Mouse (Mus musculus): ENCODE data around the gene Taf6l. TPM values are rescaled to one million over a fixed set of nuclear protein-coding genes. Genes with fewer than 3 reads are reported as not detected.
"Not testable (repeated sequence)": the region's sequence is repeated elsewhere in the genome, so short reads cannot be mapped to it uniquely, and the experiment has no call there.

The Taf6l gene
- total RNA-seq, 2 experiments from 2014 or later, result 8.5 to 12.0 TPM

DNA sequence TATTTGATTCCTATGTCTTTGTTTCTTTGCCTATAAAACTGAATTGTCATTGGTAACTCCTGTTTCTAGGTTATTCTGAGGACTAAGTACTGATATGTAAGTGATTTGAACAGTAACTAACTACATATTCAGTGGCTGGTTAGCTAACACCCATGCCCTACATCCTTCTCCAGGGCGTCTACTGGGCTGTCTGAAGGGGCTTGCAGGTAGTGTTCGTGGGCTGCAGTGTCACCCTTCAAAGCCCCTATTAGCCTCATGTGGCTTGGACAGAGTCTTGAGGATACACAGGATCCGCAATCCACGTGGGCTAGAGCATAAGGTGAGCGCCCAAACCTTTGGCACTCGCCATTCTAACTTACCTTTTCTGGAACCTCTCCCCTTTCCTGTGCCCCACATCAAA lies 46.6 kb downstream of the Taf6l start:
- no peak for DNase-seq

DNA sequence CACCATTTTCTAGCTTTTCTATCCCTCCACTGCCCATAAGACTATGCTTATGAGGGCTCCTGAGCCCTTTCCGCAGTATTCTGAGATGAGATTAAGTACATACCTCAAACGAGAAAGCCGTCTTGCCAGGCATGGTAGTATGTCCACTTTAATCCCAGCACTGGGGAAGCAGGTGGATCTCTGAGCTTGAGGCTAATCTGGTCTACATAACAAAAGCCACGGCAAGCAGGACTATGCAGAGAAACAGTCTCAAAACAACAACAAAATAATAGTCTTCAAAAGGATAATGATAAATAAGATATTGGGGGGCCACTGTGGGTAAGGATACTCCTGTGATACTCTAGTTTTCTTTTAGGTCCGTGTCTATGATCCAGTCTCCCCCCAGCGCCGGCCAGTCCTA lies 47.3 kb downstream of the Taf6l start:
- no peak for DNase-seq

GRCm38 (mm10) chr19:8736160-8736467 lies 50.1 kb downstream of the Taf6l start:
- no peak for DNase-seq

DNA sequence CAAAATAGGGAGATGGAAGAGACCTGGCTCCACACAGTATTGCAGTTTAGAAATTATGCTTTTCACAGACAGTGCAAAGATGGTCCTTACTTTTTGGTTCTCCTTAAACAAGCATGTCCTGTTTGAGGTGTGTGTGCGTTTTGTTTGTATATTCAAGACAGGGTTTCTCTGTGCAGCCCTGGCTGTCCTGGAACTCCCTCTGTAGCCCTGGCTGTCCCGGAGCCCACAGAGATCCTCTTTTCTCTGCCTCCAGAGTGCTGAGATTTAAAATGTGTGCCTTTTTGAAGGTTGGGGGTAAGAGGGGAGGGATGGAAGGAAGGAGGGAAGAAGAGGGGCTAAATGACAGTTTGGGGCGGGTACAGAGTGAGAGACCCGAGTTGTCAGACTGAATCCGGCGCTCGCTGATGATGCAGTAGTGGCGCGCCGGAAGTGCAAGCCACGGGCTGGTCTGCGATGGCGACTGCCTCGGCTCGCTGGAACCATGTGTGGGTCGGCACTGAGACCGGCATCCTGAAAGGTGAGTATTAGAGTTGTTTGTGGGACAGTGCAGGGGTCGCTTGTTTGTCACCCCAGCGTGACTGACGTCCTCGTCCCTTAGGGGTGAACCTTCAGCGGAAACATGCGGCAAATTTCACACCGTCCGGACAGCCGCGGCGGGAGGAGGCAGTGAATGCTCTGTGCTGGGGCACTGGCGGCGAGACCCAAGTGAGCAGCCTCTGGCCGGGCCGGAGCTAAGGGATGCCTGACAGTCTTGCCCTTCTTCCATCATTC lies 50.6 kb downstream of the Taf6l start, which contains the start of gene Wdr74:
Gene Wdr74 (plus strand): TSS at position 439 of the 771 bp plus-strand sequence.
- DNase-seq, result peak; percentile 93

- DNase-seq, result no peak
These were observed 51.9 kb downstream of the Taf6l start for GRCm38 (mm10) chr19:8734334-8734733.

DNA sequence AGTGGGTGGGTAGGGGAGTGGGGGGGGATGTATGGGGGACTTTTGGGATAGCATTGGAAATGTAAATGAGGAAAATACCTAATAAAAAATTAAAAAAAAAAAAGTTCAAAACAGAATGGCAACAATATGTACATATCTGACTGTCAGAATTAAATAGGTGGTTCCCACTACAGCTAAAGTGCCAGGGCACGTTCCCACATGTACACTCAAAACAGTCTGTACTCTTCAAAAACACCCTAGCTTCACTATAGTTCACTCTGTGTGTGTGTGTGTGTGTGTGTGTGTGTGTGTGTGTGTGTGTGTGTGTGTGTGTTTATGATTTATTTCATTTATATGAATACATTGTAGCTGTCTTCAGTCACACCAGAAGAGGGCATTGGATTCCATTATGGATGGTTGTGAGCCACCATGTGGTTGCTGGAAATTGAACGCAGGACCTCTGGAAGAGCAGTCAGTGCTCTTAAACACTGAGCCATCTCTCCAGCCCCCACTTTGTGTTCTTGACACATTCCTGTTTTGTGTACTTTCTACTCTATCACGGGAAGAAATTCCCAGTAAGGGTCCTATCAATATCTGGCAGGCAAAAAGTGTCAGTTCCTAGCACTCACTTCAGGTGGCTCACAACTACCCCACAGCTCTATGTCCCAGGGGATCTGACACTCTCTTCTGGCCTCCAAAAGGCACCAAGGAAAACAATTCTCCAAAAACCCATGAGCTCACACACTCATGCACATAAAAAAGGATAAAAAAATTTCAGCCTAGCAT lies 57.7 kb downstream of the Taf6l start:
- not testable (repeated sequence) for DNase-seq

DNA sequence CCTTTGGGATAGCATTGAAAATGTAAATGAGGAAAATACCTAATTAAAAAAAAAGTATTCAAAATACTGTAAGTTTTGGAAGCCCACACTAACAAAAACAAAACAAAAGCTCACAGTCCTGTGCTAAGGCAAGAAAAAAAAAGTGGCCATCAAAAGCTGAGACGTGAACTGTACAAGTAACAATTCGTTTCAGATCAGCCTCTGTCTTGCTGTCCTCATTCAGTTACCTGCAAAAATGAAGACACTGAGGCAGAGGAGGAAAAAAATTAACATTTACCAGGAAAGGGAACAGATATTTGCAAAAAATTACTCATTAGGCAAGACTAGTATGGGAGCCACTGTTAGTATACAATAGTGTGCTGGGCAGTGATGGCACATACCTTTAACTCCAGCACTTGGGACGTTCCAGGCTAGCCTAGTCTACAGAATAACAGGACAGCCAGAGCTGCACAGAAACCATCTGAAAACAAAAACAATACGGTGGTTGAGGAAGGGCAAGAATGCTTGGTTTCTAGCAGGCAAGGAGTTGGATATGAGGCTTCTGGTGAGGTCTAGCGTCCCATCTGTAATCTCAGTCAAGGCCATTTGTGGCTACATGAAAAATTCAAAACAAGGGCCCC lies 58.6 kb downstream of the Taf6l start:
- no peak for DNase-seq

- no peak for DNase-seq
These were observed 59.4 kb downstream of the Taf6l start for GRCm38 (mm10) chr19:8726609-8727390.

GRCm38 (mm10) chr19:8725081-8725613 lies 61.1 kb downstream of the Taf6l start:
- no peak for DNase-seq

Small RNA genes lying within 50 kb of the gene (microRNA-seq; reads per million reads assigned to microRNA genes)
- gene Mir6992, result 0.25 to 0.64 reads per million in 2 experiments

Other genes starting within 250 kb of the Taf6l start
- gene Slc22a8, start 195.2 kb downstream of the Taf6l start, total RNA-seq (2021), result under 1 TPM in 1 of 2 experiments, not detected in 1; 0.07 TPM
- gene Slc22a6, start 168.4 kb downstream of the Taf6l start, total RNA-seq (2021), result not detected
- under 1 TPM; 0.11 to 0.16 TPM for gene Chrm1, start 122.6 kb downstream of the Taf6l start, total RNA-seq (2021)
- 10 to 100 TPM; 29.4 to 36.7 TPM for gene Slc3a2, start 63.0 kb downstream of the Taf6l start, total RNA-seq (2021)
- gene Wdr74, start 50.6 kb downstream of the Taf6l start, total RNA-seq (2021), result 10 to 100 TPM; 26.5 to 27.4 TPM
- gene 1700092M07Rik, start 45.7 kb downstream of the Taf6l start, total RNA-seq (2021), result under 1 TPM in 1 of 2 experiments, not detected in 1; 0.65 TPM
- 10 to 100 TPM; 35.6 to 46.3 TPM for gene Stx5a, start 45.0 kb downstream of the Taf6l start, total RNA-seq (2021)
- 10 to 100 TPM; 40.8 to 61.8 TPM for gene Nxf1, start 29.3 kb downstream of the Taf6l start, total RNA-seq (2021)
- 10 to 100 TPM; 81.9 to 82.5 TPM for gene Tmem223, start 15.4 kb downstream of the Taf6l start, total RNA-seq (2021)
- gene Tmem179b, start 11.9 kb downstream of the Taf6l start, total RNA-seq (2021), result 10 to 100 TPM; 13.6 to 14.1 TPM
- 10 to 100 TPM; 40.9 to 45.1 TPM for gene Polr2g, start 12.2 kb upstream of the Taf6l start, total RNA-seq (2021)
- gene Zbtb3, start 16.1 kb upstream of the Taf6l start, total RNA-seq (2021), result 1 to 10 TPM; 1.0 to 1.4 TPM
- 10 to 100 TPM; 11.8 to 15.7 TPM for gene Ttc9c, start 32.9 kb upstream of the Taf6l start, total RNA-seq (2021)
- gene Hnrnpul2, start 33.6 kb upstream of the Taf6l start, total RNA-seq (2021), result 10 to 100 TPM; 42.2 to 47.8 TPM
- not detected for gene AC129217.1, start 43.4 kb upstream of the Taf6l start, total RNA-seq (2021)
- gene Bscl2, start 51.0 kb upstream of the Taf6l start, total RNA-seq (2021), result 10 to 100 TPM; 16.8 to 19.5 TPM
- gene Gng3, start 52.8 kb upstream of the Taf6l start, total RNA-seq (2021), result under 1 TPM; 0.66 to 0.77 TPM
- 10 to 100 TPM; 11.5 to 14.0 TPM for gene Lrrn4cl, start 64.4 kb upstream of the Taf6l start, total RNA-seq (2021)
- gene Ubxn1, start 85.1 kb upstream of the Taf6l start, total RNA-seq (2021), result 100 to 1,000 TPM; 169 to 172 TPM
- 10 to 100 TPM; 55.2 to 58.1 TPM for gene Uqcc3, start 94.5 kb upstream of the Taf6l start, total RNA-seq (2021)
- 10 to 100 TPM in 1 of 2 experiments, 1 to 10 TPM in 1; 7.2 to 11.8 TPM for gene Lbhd1, start 97.3 kb upstream of the Taf6l start, total RNA-seq (2021)
- not detected for gene Gm49403, start 97.5 kb upstream of the Taf6l start, total RNA-seq (2021)
- 10 to 100 TPM; 25.6 to 29.6 TPM for gene 1810009A15Rik, start 102.4 kb upstream of the Taf6l start, total RNA-seq (2021)
- gene Gm49416, start 102.5 kb upstream of the Taf6l start, total RNA-seq (2021), result 1 to 10 TPM in 1 of 2 experiments, not detected in 1; 3.3 TPM
- gene Ints5, start 106.6 kb upstream of the Taf6l start, total RNA-seq (2021), result 10 to 100 TPM; 10.7 to 14.6 TPM
- gene Ganab, start 111.7 kb upstream of the Taf6l start, total RNA-seq (2021), result 10 to 100 TPM; 42.1 to 58.8 TPM
- 10 to 100 TPM; 23.4 to 27.6 TPM for gene B3gat3, start 134.0 kb upstream of the Taf6l start, total RNA-seq (2021)
- gene Rom1, start 142.9 kb upstream of the Taf6l start, total RNA-seq (2021), result 1 to 10 TPM; 4.2 to 5.6 TPM
- 10 to 100 TPM; 11.7 to 15.9 TPM for gene Eml3, start 143.1 kb upstream of the Taf6l start, total RNA-seq (2021)
- gene Mta2, start 155.5 kb upstream of the Taf6l start, total RNA-seq (2021), result 10 to 100 TPM; 37.7 to 49.7 TPM
- gene Tut1, start 167.4 kb upstream of the Taf6l start, total RNA-seq (2021), result 10 to 100 TPM in 1 of 2 experiments, 1 to 10 TPM in 1; 9.1 to 11.2 TPM
- gene Eef1g, start 180.6 kb upstream of the Taf6l start, total RNA-seq (2021), result 100 to 1,000 TPM; 640 to 671 TPM
- gene Ahnak, start 202.9 kb upstream of the Taf6l start, total RNA-seq (2021), result 100 to 1,000 TPM; 235 to 267 TPM